Mouse (Mus musculus): ENCODE measurements around the gene Olfr572. TPM values are rescaled to one million over a fixed set of nuclear protein-coding genes. Genes with fewer than 3 reads are reported as not detected.

Olfr572 gene
- polyA plus RNA-seq, 1 experiment from 2014 or later = not detected

GRCm38 (mm10) chr7:102943417-102943816, 19.2 kb downstream of the Olfr572 start:
- Histone ChIP-seq H3K36me3 (ENCODE audit: control insufficient read depth, insufficient read depth, low read length) (no peaks in the 10 kb centered on the region), H3K4me2 (replicated peaks; ENCODE audit: low read depth, low read length) (no peak overlapping the region), H3K27me3 (ENCODE audit: control insufficient read depth, insufficient read depth, low read length) (no peaks in the 10 kb centered on the region), H3K4me1 (ENCODE audit: control insufficient read depth, insufficient read depth, low read length) (no peaks in the 10 kb centered on the region), H3K27ac (ENCODE audit: low read depth, low read length) (no peak overlapping the region), H3K9ac (ENCODE audit: low read depth, low read length) (no peak overlapping the region), H3K4me3 (ENCODE audit: low read length) (no peak overlapping the region), H3K9me3 (ENCODE audit: control insufficient read depth, low read length) (no peaks in the 10 kb centered on the region)
- whole genome bisulfite sequencing = 77% methylated on average over 1 of the region's 1 CpGs
- ATAC-seq (ENCODE audit: low FRiP score, low TSS enrichment) = no peak

GRCm38 (mm10) chr7:102948167-102948566, 24.0 kb downstream of the Olfr572 start, which contains the start of gene Olfr574:
Gene Olfr574 (plus strand): TSS chr7:102948467.
- no peaks in the 10 kb centered on the region for H3K4me1 ChIP-seq (ENCODE audit: control insufficient read depth, insufficient read depth, low read length)
- 87% methylated on average over 1 of the region's 1 CpGs for WGBS
- H3K36me3 ChIP-seq (ENCODE audit: control insufficient read depth, insufficient read depth, low read length) = no peaks in the 10 kb centered on the region
- H3K27me3 ChIP-seq (ENCODE audit: control insufficient read depth, insufficient read depth, low read length) = no peaks in the 10 kb centered on the region
- no peaks in the 10 kb centered on the region for H3K9me3 ChIP-seq (ENCODE audit: control insufficient read depth, low read length)
- no peak within 1 kb of the TSS for H3K4me3 ChIP-seq (ENCODE audit: low read length)
- H3K9ac ChIP-seq (ENCODE audit: low read depth, low read length) = no peak within 1 kb of the TSS
- H3K27ac ChIP-seq (ENCODE audit: low read depth, low read length) = no peak within 1 kb of the TSS
- no peak within 1 kb of the TSS for H3K4me2 ChIP-seq (replicated peaks; ENCODE audit: low read depth, low read length)
- ATAC-seq (ENCODE audit: low FRiP score, low TSS enrichment) = no peak

GRCm38 (mm10) chr7:102950732-102951131, 26.5 kb downstream of the Olfr572 start:
- 68% methylated on average over 1 of the region's 1 CpGs for WGBS
- ATAC-seq (ENCODE audit: low FRiP score, low TSS enrichment) = no peak
- no peaks in the 10 kb centered on the region for H3K27me3 ChIP-seq (ENCODE audit: control insufficient read depth, insufficient read depth, low read length)

GRCm38 (mm10) chr7:102958137-102958536, 33.9 kb downstream of the Olfr572 start:
- no peak for ATAC-seq (ENCODE audit: low FRiP score, low TSS enrichment)
- no peak overlapping the region for H3K9ac ChIP-seq (ENCODE audit: low read depth, low read length)
- no peak overlapping the region for H3K4me2 ChIP-seq (replicated peaks; ENCODE audit: low read depth, low read length)
- 70% methylated on average over 3 of the region's 3 CpGs for WGBS
- H3K27ac ChIP-seq (ENCODE audit: low read depth, low read length) = no peak overlapping the region
- no peaks in the 10 kb centered on the region for H3K36me3 ChIP-seq (ENCODE audit: control insufficient read depth, insufficient read depth, low read length)
- H3K27me3 ChIP-seq (ENCODE audit: control insufficient read depth, insufficient read depth, low read length) = no peaks in the 10 kb centered on the region
- no peaks in the 10 kb centered on the region for H3K4me1 ChIP-seq (ENCODE audit: control insufficient read depth, insufficient read depth, low read length)
- no peaks in the 10 kb centered on the region for H3K9me3 ChIP-seq (ENCODE audit: control insufficient read depth, low read length)
- no peak overlapping the region for H3K4me3 ChIP-seq (ENCODE audit: low read length)

More at GRCm38 (mm10) chr7:102950732-102951131, 26.5 kb downstream of the Olfr572 start:
- no peaks in the 10 kb centered on the region for H3K4me1 ChIP-seq (ENCODE audit: control insufficient read depth, insufficient read depth, low read length)
- H3K4me3 ChIP-seq (ENCODE audit: low read length) = no peak overlapping the region
- no peaks in the 10 kb centered on the region for H3K9me3 ChIP-seq (ENCODE audit: control insufficient read depth, low read length)
- H3K4me2 ChIP-seq (replicated peaks; ENCODE audit: low read depth, low read length) = no peak overlapping the region
- H3K27ac ChIP-seq (ENCODE audit: low read depth, low read length) = no peak overlapping the region
- H3K36me3 ChIP-seq (ENCODE audit: control insufficient read depth, insufficient read depth, low read length) = no peaks in the 10 kb centered on the region
- no peak overlapping the region for H3K9ac ChIP-seq (ENCODE audit: low read depth, low read length)

- Histone ChIP-seq H3K9me3 (ENCODE audit: control insufficient read depth, low read length) (no peaks in the 10 kb centered on the region), H3K36me3 (ENCODE audit: control insufficient read depth, insufficient read depth, low read length) (no peaks in the 10 kb centered on the region), H3K4me3 (ENCODE audit: low read length) (no peak within 1 kb of the TSS), H3K27me3 (ENCODE audit: control insufficient read depth, insufficient read depth, low read length) (no peaks in the 10 kb centered on the region), H3K9ac (ENCODE audit: low read depth, low read length) (no peak within 1 kb of the TSS), H3K27ac (ENCODE audit: low read depth, low read length) (no peak within 1 kb of the TSS), H3K4me1 (ENCODE audit: control insufficient read depth, insufficient read depth, low read length) (no peaks in the 10 kb centered on the region), H3K4me2 (replicated peaks; ENCODE audit: low read depth, low read length) (no peak within 1 kb of the TSS)
- 73% methylated on average over 1 of the region's 1 CpGs for WGBS
- ATAC-seq (ENCODE audit: low FRiP score, low TSS enrichment) = no peak
These were observed 34.4 kb downstream of the Olfr572 start, which contains the start of gene Olfr575 for GRCm38 (mm10) chr7:102958593-102958992. Gene Olfr575 (minus strand): TSS chr7:102958775.

- Histone ChIP-seq H3K4me1 (ENCODE audit: control insufficient read depth, insufficient read depth, low read length) (no peaks in the 10 kb centered on the region), H3K4me2 (replicated peaks; ENCODE audit: low read depth, low read length) (no peak within 1 kb of the TSS), H3K36me3 (ENCODE audit: control insufficient read depth, insufficient read depth, low read length) (no peaks in the 10 kb centered on the region), H3K27ac (ENCODE audit: low read depth, low read length) (no peak within 1 kb of the TSS), H3K9ac (ENCODE audit: low read depth, low read length) (no peak within 1 kb of the TSS), H3K9me3 (ENCODE audit: control insufficient read depth, low read length) (no peaks in the 10 kb centered on the region), H3K27me3 (ENCODE audit: control insufficient read depth, insufficient read depth, low read length) (no peaks in the 10 kb centered on the region), H3K4me3 (ENCODE audit: low read length) (no peak within 1 kb of the TSS)
- 53% methylated on average over 2 of the region's 2 CpGs for WGBS
- ATAC-seq (ENCODE audit: low FRiP score, low TSS enrichment) = no peak
These were observed 38.2 kb downstream of the Olfr572 start, which contains the start of gene Olfr576 for GRCm38 (mm10) chr7:102962360-102962759. Gene Olfr576 (plus strand): TSS chr7:102962660.

GRCm38 (mm10) chr7:102974399-102974798, 50.2 kb downstream of the Olfr572 start:
- Histone ChIP-seq H3K4me1 (ENCODE audit: control insufficient read depth, insufficient read depth, low read length) (no peaks in the 10 kb centered on the region), H3K27me3 (ENCODE audit: control insufficient read depth, insufficient read depth, low read length) (no peaks in the 10 kb centered on the region), H3K36me3 (ENCODE audit: control insufficient read depth, insufficient read depth, low read length) (no peaks in the 10 kb centered on the region), H3K4me2 (replicated peaks; ENCODE audit: low read depth, low read length) (no peak overlapping the region), H3K9ac (ENCODE audit: low read depth, low read length) (no peak overlapping the region), H3K9me3 (ENCODE audit: control insufficient read depth, low read length) (no peaks in the 10 kb centered on the region), H3K27ac (ENCODE audit: low read depth, low read length) (no peak overlapping the region), H3K4me3 (ENCODE audit: low read length) (no peak overlapping the region)
- ATAC-seq (ENCODE audit: low FRiP score, low TSS enrichment) = no peak
- WGBS = 58% methylated on average over 1 of the region's 1 CpGs

GRCm38 (mm10) chr7:102975843-102976242, 51.6 kb downstream of the Olfr572 start, which contains the start of gene Olfr577:
Gene Olfr577 (minus strand): TSS chr7:102975943.
- WGBS = 89% methylated on average over 2 of the region's 2 CpGs
- H3K27me3 ChIP-seq (ENCODE audit: control insufficient read depth, insufficient read depth, low read length) = no peaks in the 10 kb centered on the region
- no peak for ATAC-seq (ENCODE audit: low FRiP score, low TSS enrichment)

More at GRCm38 (mm10) chr7:102975843-102976242, 51.6 kb downstream of the Olfr572 start, which contains the start of gene Olfr577:
- no peaks in the 10 kb centered on the region for H3K4me1 ChIP-seq (ENCODE audit: control insufficient read depth, insufficient read depth, low read length)
- no peak within 1 kb of the TSS for H3K4me3 ChIP-seq (ENCODE audit: low read length)
- no peak within 1 kb of the TSS for H3K4me2 ChIP-seq (replicated peaks; ENCODE audit: low read depth, low read length)
- H3K9ac ChIP-seq (ENCODE audit: low read depth, low read length) = no peak within 1 kb of the TSS
- no peaks in the 10 kb centered on the region for H3K9me3 ChIP-seq (ENCODE audit: control insufficient read depth, low read length)
- no peaks in the 10 kb centered on the region for H3K36me3 ChIP-seq (ENCODE audit: control insufficient read depth, insufficient read depth, low read length)
- no peak within 1 kb of the TSS for H3K27ac ChIP-seq (ENCODE audit: low read depth, low read length)

Data from kidney, embryonic 14.5 days (tissue).